Mouse (Mus musculus) T-cell, adult 66 days (primary cell): ENCODE measurements around the gene Olfr1023. TPM values are rescaled to one million over a fixed set of nuclear protein-coding genes. Genes with fewer than 3 reads are reported as not detected.

Experiments used
- total RNA-seq, 2 experiments: library from RNA; stranded (reverse); gene quantifications; 3 replicates in 1 of 2; 4 replicates in 1 of 2; pipeline ENCODE4 v1.2.4; 2023

Olfr1023 gene
- total RNA-seq = not detected

GRCm38 (mm10) chr2:85885340-85885739 is at the start of gene Olfr1023:
TSS of gene Olfr1023 (plus strand) at chr2:85885640.

GRCm38 (mm10) chr2:85845383-85845782 is 40.1 kb upstream of the Olfr1023 start, which contains the start of gene Olfr1019:
TSS of gene Olfr1019 (minus strand) at chr2:85845483.

GRCm38 (mm10) chr2:85846730-85847129 is 38.7 kb upstream of the Olfr1023 start, which contains the start of gene Olfr1020:
TSS of gene Olfr1020 (plus strand) at chr2:85847030.

GRCm38 (mm10) chr2:85868294-85868693 is 17.1 kb upstream of the Olfr1023 start, which contains the start of gene Olfr1022:
TSS of gene Olfr1022 (plus strand) at chr2:85868594.

GRCm38 (mm10) chr2:85904952-85905351 is 19.5 kb downstream of the Olfr1023 start, which contains the start of gene Olfr1024:
TSS of gene Olfr1024 (minus strand) at chr2:85905052.

GRCm38 (mm10) chr2:85914893-85915292 is 29.5 kb downstream of the Olfr1023 start, which contains the start of gene Olfr1025-ps1:
TSS of gene Olfr1025-ps1 (plus strand) at chr2:85915193.

GRCm38 (mm10) chr2:85921258-85921657 is 35.8 kb downstream of the Olfr1023 start, which contains the start of gene Olfr1026:
TSS of gene Olfr1026 (plus strand) at chr2:85921558.

Other genes starting within 250 kb of the Olfr1023 start
- not detected for gene Olfr1002, start 234.9 kb upstream of the Olfr1023 start, total RNA-seq
- gene Olfr154, start 221.2 kb upstream of the Olfr1023 start, total RNA-seq = not detected
- gene Olfr1006, start 206.9 kb upstream of the Olfr1023 start, total RNA-seq = not detected
- not detected for gene Olfr1008, start 196.2 kb upstream of the Olfr1023 start, total RNA-seq
- gene Olfr1009, start 170.2 kb upstream of the Olfr1023 start, total RNA-seq = not detected
- gene Olfr1012, start 122.9 kb upstream of the Olfr1023 start, total RNA-seq = not detected
- not detected for gene Olfr1013, start 118.5 kb upstream of the Olfr1023 start, total RNA-seq
- not detected for gene Olfr1014, start 112.9 kb upstream of the Olfr1023 start, total RNA-seq
- not detected for gene Olfr1015, start 103.6 kb upstream of the Olfr1023 start, total RNA-seq
- not detected for gene Olfr1016, start 83.1 kb upstream of the Olfr1023 start, total RNA-seq
- gene Olfr1018, start 67.2 kb upstream of the Olfr1023 start, total RNA-seq = not detected
- not detected for gene Olfr1019, start 40.2 kb upstream of the Olfr1023 start, total RNA-seq
- not detected for gene Olfr1020, start 38.6 kb upstream of the Olfr1023 start, total RNA-seq
- not detected for gene Olfr1022, start 17.0 kb upstream of the Olfr1023 start, total RNA-seq
- not detected for gene Olfr1024, start 19.4 kb downstream of the Olfr1023 start, total RNA-seq
- gene Olfr1025-ps1, start 29.6 kb downstream of the Olfr1023 start, total RNA-seq = not detected
- gene Olfr1026, start 35.9 kb downstream of the Olfr1023 start, total RNA-seq = not detected
- gene Olfr1028, start 64.8 kb downstream of the Olfr1023 start, total RNA-seq = not detected
- gene Olfr1029, start 88.3 kb downstream of the Olfr1023 start, total RNA-seq = not detected
- not detected for gene Olfr1030, start 93.6 kb downstream of the Olfr1023 start, total RNA-seq
- not detected for gene Olfr1031, start 104.7 kb downstream of the Olfr1023 start, total RNA-seq
- gene Olfr1032, start 119.9 kb downstream of the Olfr1023 start, total RNA-seq = not detected
- not detected for gene Olfr1033, start 135.0 kb downstream of the Olfr1023 start, total RNA-seq
- not detected for gene Olfr1034, start 160.2 kb downstream of the Olfr1023 start, total RNA-seq
- not detected for gene Olfr1036, start 188.4 kb downstream of the Olfr1023 start, total RNA-seq
- gene Olfr1037, start 201.7 kb downstream of the Olfr1023 start, total RNA-seq = not detected